Mouse (Mus musculus) heart, adult 2 months (tissue): ENCODE measurements around the gene Ak5. TPM values are rescaled to one million over a fixed set of nuclear protein-coding genes. Genes with fewer than 3 reads are reported as not detected.
A peak's percentile ranks its signal among the peaks of the same experiment; 100 is the strongest.

ENCODE experiments used
- DNase-seq, 2 experiments: peaks; one replicate each; pipeline ENCODE4 v3.0.0; 2021
- H3K27ac ChIP-seq: fragments of 200-600 bp; 2 replicates; pipeline ENCODE4 v1.8.1; 2022
- H3K27me3 ChIP-seq: fragments of 200-500 bp; 2 replicates; pipeline ENCODE4 v1.6.1; 2012; ENCODE audit warnings: mild to moderate bottlenecking, low read length, inconsistent platforms, mixed read lengths; ENCODE audit not compliant: control insufficient read depth, insufficient read depth
- H3K36me3 ChIP-seq: fragments of 200-500 bp; 2 replicates; pipeline ENCODE4 v1.6.1; 2012; ENCODE audit warnings: low read length, inconsistent platforms; ENCODE audit not compliant: control insufficient read depth, insufficient read depth
- H3K4me1 ChIP-seq: fragments of 200-500 bp; 2 replicates; pipeline ENCODE4 v1.6.1; 2011; ENCODE audit warnings: low read length; ENCODE audit not compliant: control insufficient read depth, insufficient read depth
- H3K4me3 ChIP-seq: fragments of 200-600 bp; 2 replicates; pipeline ENCODE4 v1.8.1; 2022
- H3K79me2 ChIP-seq: fragments of 200-500 bp; replicated peaks from 2 replicates; pipeline ENCODE4 v1.6.1; 2012; ENCODE audit warnings: mild to moderate bottlenecking, inconsistent platforms, low read length, moderate library complexity, mixed read lengths; ENCODE audit not compliant: control insufficient read depth, insufficient read depth
- H3K9ac ChIP-seq: fragments of 200-500 bp; 2 replicates; pipeline ENCODE4 v1.6.1; 2012; ENCODE audit warnings: low read depth, mild to moderate bottlenecking, control low read depth, inconsistent platforms, low read length, mixed read lengths
- CTCF ChIP-seq: fragments of 200-600 bp; IDR thresholded peaks from 2 replicates; pipeline ENCODE4 v1.8.1; 2022; ENCODE audit warnings: antibody characterized with exemption, mild to moderate bottlenecking, moderate library complexity
- EP300 ChIP-seq: fragments of 200-500 bp; IDR thresholded peaks from 2 replicates; pipeline ENCODE4 v1.6.1; 2011; ENCODE audit warnings: low read depth, low read length, control low read depth; ENCODE audit not compliant: insufficient read depth
- POLR2A ChIP-seq: fragments of 200-500 bp; IDR thresholded peaks from 2 replicates; pipeline ENCODE4 v1.6.1; 2011; ENCODE audit warnings: mild to moderate bottlenecking, low read depth, low read length, control low read depth; ENCODE audit not compliant: insufficient read depth
- WGBS: fragments of 180-500 bp; shearing (Covaris S2); methylation state at CpG from one replicate; pipeline ENCODE4 v1.1.7; 2018; 5-methylcytosine and 5-hydroxymethylcytosine counted together
- intact Hi-C: fragments of 180-260 bp; cut with DNase I; formaldehyde crosslinking; loops from one replicate; pipeline ENCODE4 v1.15.1; 2025
- polyA plus RNA-seq: library from polyadenylated mRNA; depleted of rRNA; stranded (reverse); fragments of >200 nt; gene quantifications from 2 replicates; pipeline ENCODE4 v1.2.3, GENCODE M21; 2012
- total RNA-seq, 2 experiments: library from RNA; stranded (reverse); gene quantifications; 2 replicates each; pipeline ENCODE4 v1.2.3; 2021

The Ak5 gene
- total and polyA plus RNA-seq, 3 experiments, result 0.45 TPM; not detected in 2

GRCm38 (mm10) chr3:152694950-152695349 lies 26.8 kb upstream of the Ak5 start:
- H3K36me3 ChIP-seq, result no peaks in the 10 kb centered on the region
- DNase-seq, result no peak
- H3K4me3 ChIP-seq, result no peak overlapping the region
- H3K79me2 ChIP-seq, result no peaks in the 10 kb centered on the region
- H3K9ac ChIP-seq, result no peak overlapping the region
- no peak overlapping the region for H3K27ac ChIP-seq
- intact Hi-C loops, result no loop called here
- no peak for TF ChIP-seq EP300
- no peak for TF ChIP-seq POLR2A
- no peak for TF ChIP-seq CTCF
- no peaks in the 10 kb centered on the region for H3K27me3 ChIP-seq
- 86% methylated on average over 3 of the region's 3 CpGs for WGBS
- no peaks in the 10 kb centered on the region for H3K4me1 ChIP-seq

- Histone ChIP-seq H3K79me2 (no peaks in the 10 kb centered on the region), H3K36me3 (no peaks in the 10 kb centered on the region), H3K27ac (no peak overlapping the region), H3K27me3 (no peaks in the 10 kb centered on the region), H3K4me1 (no peaks in the 10 kb centered on the region), H3K9ac (no peak overlapping the region), H3K4me3 (no peak overlapping the region)
- TF ChIP-seq EP300, result no peak
- TF ChIP-seq POLR2A, result no peak
- TF ChIP-seq CTCF, result no peak
- 76% methylated on average over 9 of the region's 9 CpGs for WGBS
- intact Hi-C loops, result no loop called here
- peak in 1 of 2 experiments; percentile 8 for DNase-seq
Measured at GRCm38 (mm10) chr3:152689105-152689504, 20.9 kb upstream of the Ak5 start.

- H3K9ac ChIP-seq, result no peak overlapping the region
- no peaks in the 10 kb centered on the region for H3K79me2 ChIP-seq
- H3K4me3 ChIP-seq, result no peak overlapping the region
- H3K36me3 ChIP-seq, result no peaks in the 10 kb centered on the region
- DNase-seq, result no peak
- intact Hi-C loops, result no loop called here
- TF ChIP-seq POLR2A (no peak), CTCF (no peak), EP300 (no peak)
- no peaks in the 10 kb centered on the region for H3K27me3 ChIP-seq
- no peak overlapping the region for H3K27ac ChIP-seq
- no peaks in the 10 kb centered on the region for H3K4me1 ChIP-seq
- 64% methylated on average over 5 of the region's 5 CpGs for WGBS
Measured at GRCm38 (mm10) chr3:152688532-152688931, 20.4 kb upstream of the Ak5 start.

- Histone ChIP-seq H3K4me1 (no peaks in the 10 kb centered on the region), H3K27ac (no peak overlapping the region), H3K79me2 (no peaks in the 10 kb centered on the region), H3K4me3 (no peak overlapping the region), H3K27me3 (no peaks in the 10 kb centered on the region; the same call in 1 of the 2 replicates), H3K9ac (no peak overlapping the region), H3K36me3 (no peaks in the 10 kb centered on the region)
- DNase-seq, result no peak
- TF ChIP-seq EP300 (no peak), POLR2A (no peak), CTCF (no peak)
- WGBS, result 57% methylated on average over 6 of the region's 6 CpGs
- intact Hi-C loops, result no loop called here
Measured at GRCm38 (mm10) chr3:152674663-152675062, 6.5 kb upstream of the Ak5 start.

GRCm38 (mm10) chr3:152669783-152670182 lies 1.6 kb upstream of the Ak5 start:
- Histone ChIP-seq H3K9ac (no peak overlapping the region), H3K36me3 (no peaks in the 10 kb centered on the region), H3K4me3 (no peak overlapping the region), H3K27me3 (peaks cover 6% of the 10 kb centered on the region), H3K4me1 (no peaks in the 10 kb centered on the region), H3K27ac (no peak overlapping the region), H3K79me2 (no peaks in the 10 kb centered on the region)
- no peak for DNase-seq
- intact Hi-C loops, result no loop called here
- TF ChIP-seq CTCF (no peak), EP300 (no peak), POLR2A (no peak)
- 68% methylated on average over 3 of the region's 3 CpGs for WGBS

- Histone ChIP-seq H3K79me2 (no peaks in the 10 kb centered on the region), H3K4me1 (no peaks in the 10 kb centered on the region), H3K4me3 (no peak overlapping the region), H3K27ac (no peak overlapping the region), H3K36me3 (no peaks in the 10 kb centered on the region), H3K27me3 (peaks cover 6% of the 10 kb centered on the region), H3K9ac (no peak overlapping the region)
- 82% methylated on average over 2 of the region's 2 CpGs for WGBS
- intact Hi-C loops, result no loop called here
- no peak for DNase-seq
- TF ChIP-seq CTCF (no peak), POLR2A (no peak), EP300 (no peak)
Measured at GRCm38 (mm10) chr3:152668793-152669192, 633 bp upstream of the Ak5 start.
